Mouse (Mus musculus): ENCODE measurements around the gene Hoxa7. TPM values are rescaled to one million over a fixed set of nuclear protein-coding genes. Genes with fewer than 3 reads are reported as not detected.

Gene Hoxa7
- polyA plus RNA-seq, 1 experiment from 2014 or later = not detected

DNA sequence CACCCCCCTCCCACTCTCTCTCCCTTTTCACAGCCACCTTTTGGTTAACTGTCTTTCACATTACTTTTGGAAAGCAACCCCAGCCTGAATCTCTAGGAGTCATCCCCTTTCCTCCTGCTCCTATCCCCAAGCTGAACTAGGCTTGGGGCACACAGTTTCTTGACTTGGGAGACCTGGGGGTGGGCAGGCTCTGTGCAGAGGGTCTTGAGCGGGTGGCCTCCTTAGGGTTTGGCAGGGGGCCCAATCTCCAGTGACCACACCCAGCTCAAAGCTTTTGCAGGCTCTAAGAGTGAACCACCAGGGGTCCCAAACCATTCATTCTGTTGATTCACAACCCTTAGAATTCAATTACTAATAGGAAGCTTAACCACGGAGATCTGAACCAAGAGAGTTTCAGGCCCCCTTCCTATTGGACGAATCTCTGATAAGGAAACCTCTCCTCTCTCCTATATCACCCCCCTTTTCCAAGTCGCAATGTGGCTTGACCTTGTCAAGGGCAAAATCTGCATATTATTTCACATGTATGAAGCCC is 21.2 kb upstream of the Hoxa7 start:
- Histone ChIP-seq H3K4me2 (ENCODE audit: low read length) (no peak overlapping the region), H3K27me3 (ENCODE audit: control insufficient read depth, insufficient read depth, low read depth, low read length) (peaks cover 83% of the 10 kb centered on the region), H3K4me3 (ENCODE audit: low read depth, low read length) (no peak overlapping the region), H3K4me1 (ENCODE audit: control insufficient read depth, insufficient read depth, low read length) (no peaks in the 10 kb centered on the region), H3K9me3 (replicated peaks; ENCODE audit: control insufficient read depth, low read length, poor library complexity, severe bottlenecking) (peaks cover 4% of the 10 kb centered on the region; the same call in 1 of the 2 replicates), H3K36me3 (ENCODE audit: control insufficient read depth, insufficient read depth, low read length) (no peaks in the 10 kb centered on the region), H3K9ac (ENCODE audit: low read depth, low read length) (no peak overlapping the region), H3K27ac (ENCODE audit: low read length) (no peak overlapping the region)
- no peak for ATAC-seq
- WGBS = 6% methylated on average over 4 of the region's 4 CpGs

DNA sequence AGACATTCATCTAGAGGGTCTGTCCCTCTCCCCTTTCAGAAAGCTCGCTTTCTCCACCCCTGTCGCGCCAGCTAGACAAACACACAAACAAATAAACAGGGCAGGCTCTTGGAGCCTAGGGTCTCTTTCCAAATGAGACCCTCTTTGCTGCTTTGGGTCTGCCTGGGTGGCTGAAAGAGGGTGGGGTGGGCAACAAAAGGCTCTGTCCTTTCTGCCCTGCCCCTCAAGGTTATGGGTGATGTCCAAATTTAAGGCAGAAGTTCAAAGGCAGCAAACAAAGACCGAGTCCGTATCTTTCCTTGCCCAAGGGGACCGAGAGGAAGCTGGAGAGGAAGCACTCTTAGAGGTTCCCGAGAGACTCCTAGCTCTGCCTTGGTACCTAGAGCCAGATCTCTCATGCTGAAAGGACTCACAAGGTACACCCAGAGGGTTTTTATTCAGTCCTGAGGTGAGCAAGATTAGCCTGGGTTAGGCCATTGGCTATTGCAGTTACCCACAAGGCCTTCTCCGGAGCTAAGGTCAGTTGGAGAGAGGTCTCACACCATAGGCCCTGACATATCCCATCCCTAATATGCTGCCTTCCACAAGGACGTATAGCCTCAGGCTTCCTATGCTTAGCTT is 19.5 kb upstream of the Hoxa7 start:
- no peaks in the 10 kb centered on the region for H3K4me1 ChIP-seq (ENCODE audit: control insufficient read depth, insufficient read depth, low read length)
- H3K9me3 ChIP-seq (replicated peaks; ENCODE audit: control insufficient read depth, low read length, poor library complexity, severe bottlenecking) = peaks cover 4% of the 10 kb centered on the region; the same call in 1 of the 2 replicates
- no peak overlapping the region for H3K4me2 ChIP-seq (ENCODE audit: low read length)
- 5% methylated on average over 9 of the region's 9 CpGs for WGBS
- H3K27me3 ChIP-seq (ENCODE audit: control insufficient read depth, insufficient read depth, low read depth, low read length) = peaks cover 85% of the 10 kb centered on the region
- no peak overlapping the region for H3K9ac ChIP-seq (ENCODE audit: low read depth, low read length)
- H3K36me3 ChIP-seq (ENCODE audit: control insufficient read depth, insufficient read depth, low read length) = no peaks in the 10 kb centered on the region
- no peak overlapping the region for H3K27ac ChIP-seq (ENCODE audit: low read length)
- H3K4me3 ChIP-seq (ENCODE audit: low read depth, low read length) = no peak overlapping the region
- no peak for ATAC-seq

DNA sequence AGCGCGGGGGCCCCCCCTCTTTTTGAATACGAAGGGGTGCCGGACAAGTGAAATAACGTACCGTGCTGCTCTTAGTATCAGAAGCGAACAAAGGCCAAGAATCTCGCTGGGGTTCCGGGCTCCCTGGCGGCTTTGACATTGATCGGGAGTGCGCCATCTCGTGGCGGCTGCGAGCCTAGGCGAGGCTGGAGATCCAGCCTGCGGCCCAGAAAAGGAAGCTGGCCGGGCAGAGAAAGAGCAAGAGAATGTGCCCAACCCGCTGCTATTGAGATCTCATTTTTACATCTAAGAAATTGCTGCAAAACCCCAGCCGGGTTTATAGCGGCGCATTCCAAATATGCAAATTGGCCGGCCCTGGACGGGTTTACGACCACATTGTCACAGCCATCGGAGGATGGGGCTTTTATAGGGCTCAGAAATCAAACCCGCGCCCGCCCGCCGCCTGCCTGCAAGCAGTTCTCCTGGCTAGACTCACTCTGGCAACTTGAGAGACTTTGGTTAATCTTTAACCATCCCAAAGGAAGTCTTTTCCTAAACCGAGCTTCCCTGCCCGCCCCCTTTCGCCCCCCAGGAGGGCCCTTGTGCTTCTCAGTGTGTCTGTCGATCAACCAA is 18.8 kb upstream of the Hoxa7 start, which contains the start of gene Hoxa10:
Gene Hoxa10, minus strand, starts transcription at position 466 of the 612 bp plus-strand sequence.
- Histone ChIP-seq H3K27me3 (ENCODE audit: control insufficient read depth, insufficient read depth, low read depth, low read length) (peaks cover 85% of the 10 kb centered on the region), H3K4me2 (ENCODE audit: low read length) (no peak within 1 kb of the TSS), H3K4me1 (ENCODE audit: control insufficient read depth, insufficient read depth, low read length) (no peaks in the 10 kb centered on the region), H3K9me3 (replicated peaks; ENCODE audit: control insufficient read depth, low read length, poor library complexity, severe bottlenecking) (peaks cover 3% of the 10 kb centered on the region; the same call in 1 of the 2 replicates), H3K36me3 (ENCODE audit: control insufficient read depth, insufficient read depth, low read length) (no peaks in the 10 kb centered on the region), H3K27ac (ENCODE audit: low read length) (no peak within 1 kb of the TSS), H3K4me3 (ENCODE audit: low read depth, low read length) (no peak within 1 kb of the TSS), H3K9ac (ENCODE audit: low read depth, low read length) (no peak within 1 kb of the TSS)
- 2% methylated on average over 35 of the region's 35 CpGs for WGBS
- ATAC-seq = no peak

DNA sequence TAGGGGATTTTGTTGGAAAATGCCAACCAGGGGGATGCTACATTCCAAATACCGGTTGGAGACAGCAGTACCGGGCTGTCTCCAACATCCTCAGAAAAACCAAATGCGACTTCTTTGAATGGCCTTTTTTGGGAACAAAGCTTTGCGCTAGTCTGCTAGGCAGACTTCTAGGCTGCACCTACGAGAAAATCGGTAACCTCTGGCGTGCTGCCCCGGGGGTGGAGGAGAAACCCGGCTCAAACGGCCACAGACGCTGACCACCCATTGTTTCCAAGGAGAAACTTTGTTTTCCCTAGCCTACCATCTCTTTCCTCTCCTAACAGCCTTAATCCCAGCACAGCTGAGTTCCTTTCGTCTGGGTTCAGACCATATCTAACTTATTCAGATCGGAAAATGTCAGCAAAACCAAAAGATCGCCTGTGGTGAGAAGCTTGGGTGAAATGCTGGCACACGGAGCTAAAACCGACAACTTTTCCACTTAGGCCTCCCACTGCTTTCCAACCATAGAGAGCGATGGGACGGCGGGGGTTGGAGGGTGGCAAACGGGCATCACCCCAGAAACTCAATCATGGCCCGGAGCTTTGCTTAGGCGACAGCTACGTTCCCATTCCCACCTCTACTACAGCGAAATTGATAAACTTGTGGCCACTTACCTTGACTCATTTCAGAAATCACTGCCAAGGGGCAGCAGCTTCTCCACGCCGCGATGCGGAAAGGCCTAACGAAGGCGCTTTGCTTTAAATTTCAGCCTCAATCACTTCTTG is 18.2 kb upstream of the Hoxa7 start:
- no peaks in the 10 kb centered on the region for H3K36me3 ChIP-seq (ENCODE audit: control insufficient read depth, insufficient read depth, low read length)
- 3% methylated on average over 30 of the region's 30 CpGs for WGBS
- H3K27ac ChIP-seq (ENCODE audit: low read length) = no peak overlapping the region
- H3K4me3 ChIP-seq (ENCODE audit: low read depth, low read length) = no peak overlapping the region
- no peak overlapping the region for H3K4me2 ChIP-seq (ENCODE audit: low read length)
- no peak overlapping the region for H3K9ac ChIP-seq (ENCODE audit: low read depth, low read length)
- H3K4me1 ChIP-seq (ENCODE audit: control insufficient read depth, insufficient read depth, low read length) = no peaks in the 10 kb centered on the region
- H3K27me3 ChIP-seq (ENCODE audit: control insufficient read depth, insufficient read depth, low read depth, low read length) = peaks cover 85% of the 10 kb centered on the region
- no peaks in the 10 kb centered on the region for H3K9me3 ChIP-seq (replicated peaks; ENCODE audit: control insufficient read depth, low read length, poor library complexity, severe bottlenecking)
- no peak for ATAC-seq

DNA sequence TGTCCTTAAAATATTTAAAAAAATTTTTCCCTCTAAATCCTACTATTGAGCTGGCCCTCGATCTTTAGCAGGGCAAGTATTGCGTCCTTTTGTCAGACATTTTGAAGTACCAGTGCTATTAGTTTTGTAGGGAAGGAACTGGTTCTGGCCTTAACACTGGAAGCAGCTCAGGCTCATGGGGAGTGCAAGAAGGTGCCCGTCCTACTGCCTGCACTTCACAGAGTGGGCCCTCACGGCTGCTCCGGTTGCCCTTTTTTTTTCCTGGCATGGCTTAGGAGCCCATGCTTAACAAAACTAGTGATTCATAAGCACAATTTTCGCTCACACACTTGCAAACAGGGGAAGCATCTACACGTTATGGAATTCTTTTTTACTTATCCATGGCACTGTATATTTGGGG is 17.3 kb upstream of the Hoxa7 start:
- Histone ChIP-seq H3K27ac (ENCODE audit: low read length) (no peak overlapping the region), H3K9ac (ENCODE audit: low read depth, low read length) (no peak overlapping the region), H3K4me2 (ENCODE audit: low read length) (no peak overlapping the region), H3K4me3 (ENCODE audit: low read depth, low read length) (no peak overlapping the region), H3K4me1 (ENCODE audit: control insufficient read depth, insufficient read depth, low read length) (no peaks in the 10 kb centered on the region), H3K36me3 (ENCODE audit: control insufficient read depth, insufficient read depth, low read length) (no peaks in the 10 kb centered on the region), H3K27me3 (ENCODE audit: control insufficient read depth, insufficient read depth, low read depth, low read length) (peaks cover 90% of the 10 kb centered on the region), H3K9me3 (replicated peaks; ENCODE audit: control insufficient read depth, low read length, poor library complexity, severe bottlenecking) (no peaks in the 10 kb centered on the region)
- ATAC-seq = no peak
- 1% methylated on average over 7 of the region's 7 CpGs for WGBS

DNA sequence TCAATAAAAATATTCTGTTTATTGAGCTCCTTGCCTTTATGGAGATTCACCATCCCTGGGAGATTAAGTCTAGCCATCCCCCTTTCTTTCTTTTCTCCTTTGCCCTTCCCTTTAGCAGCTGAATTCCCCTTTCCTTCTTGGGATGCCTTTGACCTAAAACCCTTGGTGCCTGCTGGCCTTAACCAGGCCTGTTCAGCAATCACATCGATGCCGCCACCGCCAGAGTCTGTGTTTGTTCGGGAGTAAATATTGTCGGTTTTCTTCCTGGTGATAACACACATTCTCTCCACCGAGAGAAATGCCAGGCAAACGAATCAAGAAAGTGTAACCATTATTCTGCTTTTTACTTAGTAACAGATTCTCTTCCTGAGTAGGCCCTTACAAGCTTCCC is 16.5 kb upstream of the Hoxa7 start:
- H3K27ac ChIP-seq (ENCODE audit: low read length) = no peak overlapping the region
- no peak for ATAC-seq
- H3K4me1 ChIP-seq (ENCODE audit: control insufficient read depth, insufficient read depth, low read length) = no peaks in the 10 kb centered on the region
- H3K4me2 ChIP-seq (ENCODE audit: low read length) = no peak overlapping the region
- 5% methylated on average over 7 of the region's 7 CpGs for WGBS
- no peak overlapping the region for H3K4me3 ChIP-seq (ENCODE audit: low read depth, low read length)
- H3K9ac ChIP-seq (ENCODE audit: low read depth, low read length) = no peak overlapping the region
- H3K9me3 ChIP-seq (replicated peaks; ENCODE audit: control insufficient read depth, low read length, poor library complexity, severe bottlenecking) = no peaks in the 10 kb centered on the region
- peaks cover 90% of the 10 kb centered on the region for H3K27me3 ChIP-seq (ENCODE audit: control insufficient read depth, insufficient read depth, low read depth, low read length)
- no peaks in the 10 kb centered on the region for H3K36me3 ChIP-seq (ENCODE audit: control insufficient read depth, insufficient read depth, low read length)

DNA sequence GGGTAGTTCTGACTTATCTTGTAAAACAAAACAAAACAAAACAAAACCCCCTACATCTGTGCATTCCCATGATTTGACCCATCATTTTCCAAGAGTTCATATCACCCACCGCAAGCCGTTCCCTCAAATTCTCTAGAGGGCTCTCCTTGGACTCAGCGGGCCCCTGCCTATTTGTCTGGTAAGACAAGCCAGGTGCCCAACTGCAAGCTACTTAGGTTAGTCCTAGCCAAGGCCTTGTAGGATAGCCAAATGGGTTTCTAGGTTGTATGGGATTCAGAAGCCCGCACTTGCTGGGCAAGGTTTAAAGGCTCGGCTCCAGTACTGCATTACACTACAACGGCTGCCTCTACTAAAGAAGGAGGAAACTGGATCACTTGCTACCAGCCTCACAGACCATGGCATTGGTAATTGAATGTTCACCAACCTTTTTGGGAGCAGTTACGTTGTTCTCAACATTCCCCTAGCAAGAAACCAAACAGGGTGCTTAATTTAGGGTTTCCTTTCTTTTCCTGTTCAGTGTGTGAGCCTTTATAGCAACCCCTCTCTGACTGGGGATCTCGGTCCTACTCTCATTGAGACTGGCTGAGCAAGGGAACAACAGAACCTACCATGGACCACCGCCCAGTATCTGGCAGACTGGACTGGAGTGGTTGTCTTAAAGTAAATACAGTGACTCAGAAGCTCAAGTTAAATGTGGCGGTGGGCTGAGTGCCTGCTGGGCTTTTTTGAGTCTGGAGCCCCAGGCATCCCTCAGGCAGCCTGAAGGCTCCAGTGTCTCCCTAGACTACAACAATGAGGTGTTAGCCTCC is 15.9 kb upstream of the Hoxa7 start:
- 12% methylated on average over 10 of the region's 10 CpGs for WGBS
- H3K27me3 ChIP-seq (ENCODE audit: control insufficient read depth, insufficient read depth, low read depth, low read length) = peaks cover 85% of the 10 kb centered on the region
- no peak overlapping the region for H3K27ac ChIP-seq (ENCODE audit: low read length)
- no peak overlapping the region for H3K4me3 ChIP-seq (ENCODE audit: low read depth, low read length)
- no peaks in the 10 kb centered on the region for H3K36me3 ChIP-seq (ENCODE audit: control insufficient read depth, insufficient read depth, low read length)
- no peaks in the 10 kb centered on the region for H3K9me3 ChIP-seq (replicated peaks; ENCODE audit: control insufficient read depth, low read length, poor library complexity, severe bottlenecking)
- H3K9ac ChIP-seq (ENCODE audit: low read depth, low read length) = no peak overlapping the region
- H3K4me1 ChIP-seq (ENCODE audit: control insufficient read depth, insufficient read depth, low read length) = no peaks in the 10 kb centered on the region
- ATAC-seq = no peak
- no peak overlapping the region for H3K4me2 ChIP-seq (ENCODE audit: low read length)

DNA sequence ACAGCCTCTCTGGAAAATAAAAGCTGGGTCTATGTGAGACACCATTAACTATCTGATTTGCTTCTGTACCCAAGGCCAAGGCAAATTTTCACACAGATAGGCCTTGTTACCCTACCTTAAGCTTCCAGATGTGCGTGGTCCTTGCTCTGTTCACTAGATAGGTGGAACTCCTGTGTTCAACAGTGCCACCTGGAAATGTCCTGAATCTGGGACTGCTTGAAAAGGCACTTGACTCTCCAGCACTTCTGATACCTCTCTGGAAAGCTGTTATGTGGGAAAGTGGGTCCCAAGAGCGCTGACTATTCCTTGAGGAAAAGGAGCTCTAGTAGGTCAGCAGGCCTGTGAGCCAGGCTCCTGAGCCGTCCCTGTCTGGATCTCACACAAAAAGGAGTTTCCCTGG is 15.2 kb upstream of the Hoxa7 start:
- no peaks in the 10 kb centered on the region for H3K4me1 ChIP-seq (ENCODE audit: control insufficient read depth, insufficient read depth, low read length)
- no peak overlapping the region for H3K4me3 ChIP-seq (ENCODE audit: low read depth, low read length)
- no peaks in the 10 kb centered on the region for H3K36me3 ChIP-seq (ENCODE audit: control insufficient read depth, insufficient read depth, low read length)
- no peak overlapping the region for H3K9ac ChIP-seq (ENCODE audit: low read depth, low read length)
- H3K9me3 ChIP-seq (replicated peaks; ENCODE audit: control insufficient read depth, low read length, poor library complexity, severe bottlenecking) = no peaks in the 10 kb centered on the region
- H3K27ac ChIP-seq (ENCODE audit: low read length) = no peak overlapping the region
- peaks cover 86% of the 10 kb centered on the region for H3K27me3 ChIP-seq (ENCODE audit: control insufficient read depth, insufficient read depth, low read depth, low read length)
- WGBS = 9% methylated on average over 3 of the region's 3 CpGs
- no peak overlapping the region for H3K4me2 ChIP-seq (ENCODE audit: low read length)
- no peak for ATAC-seq
